Mouse (Mus musculus) lung, postnatal 14 days (tissue): Measurements from ENCODE around the gene Sgms1.
"Not testable (repeated sequence)": the region's sequence is repeated elsewhere in the genome, so short reads cannot be mapped to it uniquely, and the experiment has no call there.

Experiments
- DNase-seq: peaks from one replicate; pipeline ENCODE4 v3.0.0; 2021

Sgms1 gene

DNA sequence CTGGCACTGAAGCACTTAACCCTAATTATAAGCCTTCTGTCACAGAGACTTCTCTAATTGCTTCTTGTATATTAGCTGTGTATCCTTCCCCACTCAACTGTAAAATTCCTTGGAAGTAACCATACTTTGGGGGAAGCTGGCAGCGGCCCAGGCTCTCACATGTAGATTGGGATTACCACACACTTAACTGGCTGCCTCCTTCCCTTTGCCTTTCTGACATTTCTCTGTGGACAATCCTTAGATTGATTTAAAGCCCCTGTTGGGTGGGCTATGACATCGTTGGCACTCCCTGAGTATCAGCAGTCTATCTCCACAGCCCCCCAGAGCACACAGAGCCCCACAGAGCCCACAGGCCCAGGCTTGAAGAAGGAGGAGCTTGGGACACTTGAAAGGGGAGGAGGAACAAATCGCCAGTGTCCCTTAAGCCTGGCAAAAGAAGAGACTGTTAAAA, 8.0 kb downstream of the Sgms1 start:
- DNase-seq = no peak

DNA sequence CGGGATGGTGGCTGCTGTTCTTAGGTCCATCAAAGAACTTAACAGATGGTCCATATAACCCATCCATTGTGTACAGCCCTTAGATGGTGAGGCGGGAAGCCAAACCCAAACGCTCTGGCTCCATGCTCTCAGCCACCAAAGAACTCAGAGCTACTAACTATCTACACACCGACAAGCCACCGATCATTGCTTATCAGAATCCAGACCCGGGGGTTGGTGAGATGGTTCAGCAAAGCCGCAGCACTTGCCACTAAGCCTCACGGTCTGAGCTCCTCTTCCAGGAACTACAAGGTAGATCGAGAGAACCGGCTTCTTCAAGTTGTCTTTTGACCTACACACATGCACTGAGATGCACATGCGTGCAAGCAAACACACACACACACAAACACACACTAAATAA, 8.8 kb downstream of the Sgms1 start:
- no peak for DNase-seq

DNA sequence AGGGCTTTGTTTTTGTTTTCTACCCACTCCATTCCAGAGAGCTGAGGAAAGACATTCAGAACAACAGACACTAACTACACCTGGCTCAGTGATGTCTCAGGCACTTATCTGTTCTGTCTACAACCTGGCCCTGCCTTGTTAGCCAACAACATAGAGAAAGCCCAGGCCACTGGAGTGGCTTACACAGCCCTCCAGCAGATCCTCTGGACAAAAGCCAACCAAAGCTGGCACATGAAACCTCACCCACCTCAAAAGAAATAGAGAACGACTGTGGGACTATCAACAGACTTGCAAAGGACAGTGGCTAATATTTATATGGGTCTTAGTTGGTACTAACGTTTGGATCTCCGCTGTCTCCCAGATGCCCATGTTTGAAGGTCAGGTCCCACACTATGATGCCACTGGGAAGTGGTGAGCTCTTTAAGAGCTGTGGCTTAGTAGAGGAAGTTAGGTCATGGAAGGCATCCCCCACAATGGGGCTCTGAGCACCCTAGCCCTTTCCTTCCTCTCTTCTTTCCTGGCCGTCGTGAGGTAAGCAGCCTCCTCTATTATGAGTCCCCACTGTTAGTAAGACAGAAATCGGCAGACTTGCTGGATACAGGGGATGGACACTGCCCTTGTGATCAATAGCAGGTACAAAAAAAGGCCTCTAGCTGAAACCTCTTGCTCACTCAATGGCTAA, 10.1 kb downstream of the Sgms1 start:
- no peak for DNase-seq

DNA sequence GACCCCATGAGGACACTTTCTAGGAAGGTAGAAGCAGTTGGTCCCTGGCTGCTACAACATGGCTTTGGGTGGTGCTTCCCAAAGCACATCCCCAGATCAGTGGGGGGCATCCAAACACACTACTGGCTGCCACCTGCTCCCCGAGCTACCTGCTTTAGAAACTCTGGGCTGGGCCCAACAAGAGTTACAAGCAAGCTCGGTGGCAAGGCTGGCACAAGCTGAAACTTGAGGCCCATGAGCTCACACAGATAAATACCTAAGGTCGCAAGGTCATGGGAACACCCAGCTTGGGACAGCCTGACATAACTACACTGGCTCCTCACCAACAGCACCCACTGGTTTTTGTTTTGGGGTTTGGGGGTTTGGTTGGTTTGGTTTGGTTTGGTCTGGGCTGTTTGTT, 10.9 kb downstream of the Sgms1 start:
- no peak for DNase-seq

DNA sequence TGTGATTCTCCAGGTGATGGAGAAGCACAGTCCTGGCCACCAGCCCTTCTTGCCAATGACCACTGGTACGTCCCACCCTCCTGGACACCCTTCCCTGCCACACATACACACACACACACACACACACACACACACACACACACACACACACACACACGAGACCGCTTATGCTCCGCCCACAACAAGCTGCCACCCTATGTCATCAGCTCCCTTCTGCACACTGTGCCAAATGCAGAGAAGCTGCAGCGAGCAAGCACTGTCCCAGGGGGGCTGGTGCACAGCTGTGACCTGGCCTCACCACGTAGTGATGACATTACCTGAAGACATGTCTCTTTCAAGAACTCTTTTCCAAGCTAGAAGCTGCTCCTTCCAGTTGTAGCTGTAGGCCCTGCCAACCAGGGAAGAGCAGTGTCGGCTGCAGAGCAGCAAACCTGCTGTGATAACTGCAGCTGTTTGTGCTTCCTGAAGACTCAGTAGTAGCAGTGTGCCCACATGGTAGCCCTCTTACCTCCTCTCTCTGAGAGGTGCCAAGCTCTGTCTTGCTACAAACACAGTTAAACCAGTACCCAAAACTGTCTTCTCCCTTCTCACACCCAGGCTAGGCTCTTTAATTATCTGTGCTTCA, 11.7 kb downstream of the Sgms1 start:
- DNase-seq = no peak

DNA sequence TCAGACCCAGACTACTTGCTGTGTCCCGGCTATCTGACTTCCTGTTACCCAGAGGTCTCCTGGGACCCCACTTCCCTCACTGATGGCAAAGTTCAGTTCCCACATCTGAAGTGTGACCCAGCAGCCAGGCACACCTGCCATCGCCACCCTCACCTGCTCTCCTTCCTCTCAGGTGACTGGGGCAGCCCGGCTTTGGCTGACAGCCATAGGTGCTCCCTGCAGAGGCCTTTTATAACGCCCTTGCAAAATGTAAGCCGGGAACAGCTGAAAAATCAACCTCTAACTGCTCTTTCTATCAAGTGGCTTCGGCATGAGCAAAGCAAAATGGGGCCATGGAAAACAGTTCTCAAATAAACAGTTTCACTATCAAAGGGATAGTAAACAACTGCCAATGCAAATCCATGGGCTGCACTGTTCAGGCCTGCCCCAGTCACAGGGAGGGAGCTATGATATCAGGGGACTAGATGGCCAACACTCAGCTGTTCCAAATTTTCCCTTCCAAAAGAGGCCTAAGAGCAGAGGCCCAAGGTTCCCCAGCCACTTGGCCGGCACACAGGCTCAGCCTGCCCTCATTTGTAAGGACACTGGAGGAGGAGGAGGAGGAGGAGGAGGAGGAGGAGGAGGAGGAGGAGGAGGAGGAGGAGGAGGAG, 12.5 kb downstream of the Sgms1 start:
- peak; percentile 35 for DNase-seq

DNA sequence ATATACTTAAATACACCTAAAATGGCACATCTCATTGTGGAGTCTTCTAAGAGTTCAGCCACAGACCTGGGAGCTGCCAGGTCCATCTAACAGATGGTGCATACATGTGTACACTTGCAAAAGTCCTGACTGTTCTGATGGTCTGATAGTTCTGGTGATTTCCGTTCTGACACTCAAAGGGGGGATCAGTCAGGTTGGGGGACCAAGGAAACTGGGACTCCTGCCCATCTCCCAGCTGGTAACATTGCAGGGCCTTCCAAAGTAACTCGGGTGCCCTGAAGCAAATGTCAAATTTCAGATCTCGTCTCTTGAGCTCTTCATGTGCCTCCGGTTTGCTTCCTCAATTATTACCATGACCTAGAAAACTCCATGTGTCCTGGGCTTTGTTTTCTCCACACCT, 13.5 kb downstream of the Sgms1 start:
- DNase-seq = peak; percentile 54

DNA sequence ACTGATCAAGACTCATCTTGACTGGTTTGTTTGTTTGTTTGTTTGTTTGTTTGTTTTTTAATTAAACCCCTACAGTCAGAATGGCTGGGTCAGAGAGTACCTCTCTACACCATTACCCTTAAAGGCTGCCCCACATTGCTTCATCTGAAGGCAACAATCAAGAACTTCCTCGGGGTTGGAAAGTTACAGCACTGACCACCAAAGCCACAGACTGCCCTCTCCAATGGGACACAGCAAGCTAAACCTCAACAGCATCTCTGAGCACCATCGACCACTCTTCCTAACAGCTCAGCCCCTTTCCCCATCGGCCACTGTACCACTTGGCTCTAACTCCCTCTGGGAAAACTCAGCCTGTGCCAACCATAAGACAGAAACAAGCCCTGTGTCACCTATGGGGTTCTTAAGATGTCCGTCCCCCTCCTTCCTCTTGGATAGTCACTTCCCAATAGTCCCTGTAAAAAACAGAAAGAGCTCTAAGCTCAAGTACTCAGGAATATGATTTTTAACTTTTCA, 14.0 kb downstream of the Sgms1 start:
- no peak for DNase-seq

DNA sequence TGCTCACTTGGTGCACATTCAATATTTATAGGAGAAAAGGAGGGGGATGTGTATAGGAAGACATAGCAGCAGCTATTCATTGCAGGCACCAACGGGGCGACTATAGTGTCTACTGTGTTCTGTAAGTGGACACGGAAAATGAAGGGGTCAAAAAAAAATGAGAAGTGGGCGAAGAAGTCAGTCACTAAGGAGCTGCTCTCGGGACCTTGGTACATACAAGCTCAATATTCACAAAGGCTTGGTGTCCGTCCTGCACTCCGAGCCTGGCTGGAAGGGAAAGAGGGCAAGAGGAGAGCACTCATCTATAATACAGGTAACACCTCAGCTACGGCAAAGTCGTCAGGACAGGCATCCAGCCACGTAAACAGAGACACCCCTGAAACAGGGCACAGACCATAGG, 14.8 kb downstream of the Sgms1 start:
- no peak for DNase-seq

DNA sequence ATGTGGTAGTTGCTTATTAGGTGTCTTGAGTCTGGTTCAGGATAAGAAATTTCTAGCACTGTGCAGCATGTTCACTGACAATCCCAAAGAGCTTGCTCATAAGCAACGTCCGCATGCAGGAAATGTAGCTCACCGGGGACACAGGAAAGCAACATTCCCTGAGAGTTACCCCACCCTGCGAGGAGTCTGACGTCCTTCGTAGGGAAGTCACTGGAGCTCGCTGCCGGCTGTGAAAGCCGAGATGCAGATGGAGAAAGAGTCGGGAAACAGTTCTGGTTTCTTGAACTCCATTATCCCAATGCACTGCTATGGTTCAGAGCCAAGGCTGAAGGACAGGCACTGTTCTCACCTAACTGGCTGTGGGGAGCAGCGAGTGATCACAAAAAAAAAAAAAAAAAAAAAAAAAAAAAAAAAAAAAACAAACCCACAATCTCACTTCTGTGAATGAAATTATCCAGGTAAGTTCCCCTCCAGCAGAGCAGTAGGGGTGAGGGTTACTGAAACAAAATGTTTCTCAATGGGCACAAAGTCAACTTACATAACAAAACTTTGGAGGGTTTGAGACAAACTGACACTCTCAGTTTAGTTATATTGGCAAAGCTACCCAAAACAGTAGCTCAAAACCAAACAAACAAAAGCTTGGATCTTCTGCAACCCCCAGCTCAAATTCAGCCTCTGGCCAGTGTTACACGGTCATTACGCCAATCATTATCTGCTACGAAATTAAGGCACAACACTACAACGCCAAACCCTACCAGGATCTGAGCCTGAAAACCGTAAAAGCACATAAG, 15.5 kb downstream of the Sgms1 start:
- peak; percentile 44 for DNase-seq

DNA sequence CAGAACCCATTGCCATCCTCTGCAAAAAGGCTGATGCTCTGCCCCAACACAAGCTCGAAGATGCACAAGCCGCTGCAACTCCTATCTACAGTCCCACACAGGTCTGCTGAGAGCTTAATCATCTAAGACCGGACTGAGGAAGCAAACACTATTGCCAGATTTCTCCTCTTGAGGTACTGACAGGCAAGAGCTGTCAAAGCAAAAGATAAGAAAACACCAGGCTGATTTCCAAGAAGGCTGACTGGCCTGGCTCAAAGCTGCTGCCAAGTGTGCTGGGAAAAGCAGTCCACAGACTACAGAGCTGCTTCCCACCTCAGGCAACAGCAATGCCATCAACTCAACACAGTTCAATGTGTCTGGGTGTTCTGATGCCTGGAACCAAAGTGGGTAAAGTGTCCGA, 17.1 kb downstream of the Sgms1 start:
- peak; percentile 22 for DNase-seq

DNA sequence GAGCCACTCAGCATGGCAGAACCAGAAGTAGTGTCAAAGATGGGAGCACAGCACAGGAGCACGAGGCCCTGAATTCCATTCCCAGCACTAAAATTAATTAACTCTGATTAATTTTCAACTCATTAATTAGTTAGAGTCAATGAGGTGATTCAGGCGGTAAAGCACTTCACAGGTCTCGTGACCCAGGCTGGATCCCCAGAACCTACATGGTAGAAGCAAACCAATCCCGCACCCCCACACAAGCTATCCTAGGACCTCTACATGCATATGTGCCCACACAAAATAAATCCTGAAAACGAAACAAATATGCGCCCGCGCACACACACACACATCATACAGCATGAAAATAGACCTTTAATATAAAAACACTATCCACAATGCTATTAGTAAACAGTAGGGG, 22.2 kb downstream of the Sgms1 start:
- DNase-seq = no peak

DNA sequence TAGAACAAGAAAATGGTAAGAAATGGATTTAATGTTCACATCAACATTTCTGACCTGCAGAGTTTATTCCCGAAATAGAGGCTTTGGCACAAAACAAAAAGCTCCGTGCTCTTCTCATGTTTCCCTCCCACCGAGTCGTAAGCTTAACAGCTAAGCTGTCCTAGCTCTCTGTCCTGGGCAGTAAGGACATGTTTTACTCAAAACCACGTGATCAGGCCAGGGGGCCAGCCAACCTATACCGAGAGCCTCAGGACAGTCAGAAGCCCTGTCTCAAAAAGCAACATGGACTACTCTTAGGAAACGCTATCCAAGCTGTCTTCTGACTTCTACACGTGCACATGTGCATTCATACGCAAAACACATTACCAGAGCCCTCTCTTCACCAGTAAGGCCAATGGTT, 23.1 kb downstream of the Sgms1 start:
- no peak for DNase-seq

DNA sequence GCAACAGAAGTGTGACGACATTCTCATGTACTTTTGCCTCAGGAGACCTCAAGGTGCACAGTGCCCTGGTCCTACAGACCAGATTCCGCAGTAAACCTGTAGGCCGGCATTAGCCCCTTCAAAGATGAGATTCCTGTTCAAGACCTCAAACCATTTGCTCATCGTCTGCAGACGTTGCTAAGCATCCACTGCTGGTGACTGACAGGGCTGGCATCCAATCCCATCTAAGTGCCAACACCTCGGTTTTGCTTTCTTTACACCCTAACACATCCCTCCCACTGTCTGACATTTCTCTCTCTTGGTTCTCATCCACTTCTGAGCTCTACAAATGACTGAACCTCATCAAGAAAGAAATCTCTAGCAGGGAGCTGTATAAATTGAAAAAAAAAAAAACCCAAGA, 24.4 kb downstream of the Sgms1 start:
- no peak for DNase-seq

DNA sequence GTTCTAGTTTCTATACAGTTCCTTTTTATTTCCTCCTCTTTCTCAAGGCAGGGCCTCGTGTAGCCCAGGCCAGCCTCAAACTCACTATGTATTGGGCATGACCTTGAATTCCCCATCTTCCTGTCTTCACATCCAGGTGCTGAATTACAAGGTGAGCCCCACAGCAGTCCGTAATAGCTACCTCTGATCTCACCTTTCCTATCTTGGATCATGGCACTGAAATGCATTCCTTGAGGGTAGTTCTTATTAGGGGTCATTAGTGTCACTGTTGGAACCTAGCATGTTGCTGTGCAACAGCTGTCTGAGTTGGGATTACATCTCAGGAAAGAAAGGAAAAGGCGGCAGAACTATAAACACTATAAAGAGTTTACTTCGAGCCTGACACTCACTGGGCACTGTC, 25.9 kb downstream of the Sgms1 start:
- no peak for DNase-seq

DNA sequence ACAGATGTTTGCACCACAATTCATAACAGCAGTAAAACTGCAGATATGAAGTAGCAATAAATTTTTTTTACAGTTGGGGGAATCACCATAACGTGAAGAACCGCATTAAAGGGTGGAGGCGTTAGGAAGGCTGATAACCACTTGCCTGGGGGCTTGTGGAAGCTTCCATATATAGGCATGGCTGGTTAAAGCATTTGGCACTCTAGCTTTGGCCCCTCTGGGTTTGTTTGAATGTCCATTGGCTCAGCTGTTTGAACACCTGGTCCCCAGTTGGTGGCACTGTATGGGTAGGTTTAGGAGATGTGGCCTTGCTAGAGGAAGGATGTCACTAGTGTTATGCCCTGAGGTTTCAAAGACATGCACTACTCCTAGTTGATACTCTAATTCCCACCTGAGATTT, 27.0 kb downstream of the Sgms1 start:
- DNase-seq = no peak

DNA sequence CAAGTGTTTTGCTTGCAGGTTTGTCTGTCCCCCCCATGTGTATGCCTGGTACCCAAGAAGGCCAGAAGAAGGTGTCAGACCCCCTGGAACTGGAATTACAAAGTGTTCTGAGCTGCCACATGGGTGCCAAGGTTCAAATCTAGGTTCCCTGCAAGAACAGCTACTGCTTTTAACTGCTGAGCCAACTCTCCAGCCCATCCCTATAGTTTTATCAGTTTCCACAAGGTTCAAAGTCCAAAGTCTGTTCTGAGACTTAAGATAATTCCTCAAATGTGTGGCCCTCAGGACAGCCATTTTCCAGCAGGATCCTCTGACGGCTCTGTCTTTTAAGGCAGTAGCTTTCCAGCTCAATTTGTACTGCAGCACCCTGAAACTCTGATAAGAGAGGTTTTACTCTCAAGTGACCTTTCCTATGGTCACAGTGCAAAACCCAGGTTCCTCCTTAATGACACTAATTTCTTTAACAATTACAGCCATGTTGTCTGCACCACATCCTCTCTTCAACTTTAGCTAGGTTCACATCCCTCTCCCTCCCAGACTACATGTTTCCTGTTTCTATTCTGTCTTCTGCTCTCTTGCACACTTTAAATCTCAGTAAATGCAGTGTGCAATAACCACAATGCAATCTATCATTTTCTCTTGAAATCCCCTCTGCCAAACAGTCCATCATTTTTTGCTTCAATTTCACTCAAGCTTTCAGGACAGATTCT, 28.4 kb downstream of the Sgms1 start:
- no peak for DNase-seq

DNA sequence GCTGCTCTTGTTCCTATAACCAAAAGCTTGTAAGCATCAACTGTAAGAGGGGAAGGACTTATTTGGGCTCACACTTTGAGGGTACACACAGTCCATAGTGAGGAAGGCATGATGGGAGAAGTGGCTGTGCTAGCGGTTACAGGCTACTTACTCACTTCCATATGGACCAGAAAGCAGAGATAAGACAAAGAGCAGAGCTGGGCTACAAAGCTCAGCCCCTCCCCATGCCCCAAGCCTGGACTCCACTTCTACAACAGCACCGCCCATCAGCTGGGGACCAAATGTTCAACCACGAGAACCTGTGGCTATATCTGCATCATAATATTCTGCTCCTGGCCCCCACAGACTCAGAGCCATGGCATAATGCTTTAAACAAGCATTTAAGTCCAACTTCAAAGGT, 29.0 kb downstream of the Sgms1 start:
- DNase-seq = no peak

DNA sequence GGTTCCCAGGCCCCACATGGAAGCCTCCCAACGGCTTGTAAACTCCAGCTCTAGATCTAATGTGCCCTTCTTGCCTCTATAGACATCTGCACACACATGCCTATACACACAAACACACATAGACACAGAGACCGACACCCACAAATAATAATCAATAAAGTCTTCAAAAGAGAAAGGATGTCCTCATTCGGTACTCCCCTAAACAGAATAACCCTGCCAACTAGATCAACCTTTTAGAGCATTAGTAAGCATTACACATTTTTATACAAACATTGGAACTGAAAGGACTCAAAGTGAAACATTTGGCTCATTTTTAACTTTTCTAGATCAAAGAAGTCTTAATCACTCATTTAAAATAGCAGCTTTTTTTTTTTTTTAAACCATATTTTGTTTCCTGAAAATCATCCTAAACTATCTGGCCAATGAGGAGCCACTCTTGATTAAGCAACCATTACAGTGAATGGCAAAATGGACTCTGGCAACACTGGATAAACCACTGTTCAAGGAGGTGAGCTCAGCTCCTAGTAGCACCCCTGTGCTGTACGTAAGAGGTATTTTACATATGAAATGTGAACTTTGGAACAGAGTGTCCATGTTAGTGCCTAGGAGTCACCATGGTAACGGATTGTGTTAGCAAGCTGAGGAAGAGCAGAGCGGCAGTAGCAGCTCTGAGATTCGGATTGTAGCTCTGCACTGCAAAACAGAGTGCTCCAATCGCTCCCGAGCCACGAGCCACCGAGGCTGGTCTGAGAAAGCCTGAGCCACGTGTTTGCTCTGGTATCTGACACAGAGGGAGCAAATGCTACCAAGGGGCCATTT, 30.6 kb downstream of the Sgms1 start:
- no peak for DNase-seq

DNA sequence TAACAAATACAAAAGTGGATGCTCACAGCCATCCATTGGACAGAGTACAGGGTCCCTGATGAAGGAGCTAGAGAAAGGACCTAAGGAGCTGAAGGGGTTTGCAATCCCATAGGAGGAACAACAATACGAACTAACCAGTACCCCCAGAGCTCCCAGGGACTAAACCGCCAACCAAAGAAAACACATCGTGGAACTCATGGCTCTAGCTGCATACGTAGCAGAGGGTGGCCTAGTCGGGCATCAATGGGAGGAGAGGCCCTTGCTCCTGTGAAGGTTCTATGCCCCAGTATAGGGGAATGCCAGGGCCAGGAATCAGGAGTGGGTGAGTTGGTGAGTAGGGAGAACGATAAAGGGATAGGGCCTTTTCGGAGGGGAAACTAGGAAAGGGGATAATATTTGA, 31.5 kb downstream of the Sgms1 start:
- not testable (repeated sequence) for DNase-seq

DNA sequence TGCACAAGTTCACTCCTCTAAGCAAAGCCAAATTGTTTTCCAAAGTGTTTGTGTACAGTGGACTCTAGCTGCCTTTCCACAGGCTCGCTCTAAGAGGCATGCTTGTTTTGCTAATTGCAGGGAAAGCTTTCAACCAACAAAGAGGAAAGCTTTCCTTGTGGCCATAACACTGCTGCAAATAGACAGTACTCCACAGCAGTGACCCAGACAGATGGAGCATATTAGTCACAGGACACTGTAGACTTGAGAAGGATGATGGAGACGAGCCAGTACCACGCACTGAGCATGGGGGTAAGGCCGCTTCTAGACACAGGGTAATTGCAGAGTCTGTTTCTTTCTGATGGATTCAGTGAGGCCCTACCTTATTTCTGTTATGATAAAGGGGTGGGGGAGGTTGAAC, 33.3 kb downstream of the Sgms1 start:
- DNase-seq = peak; percentile 46

DNA sequence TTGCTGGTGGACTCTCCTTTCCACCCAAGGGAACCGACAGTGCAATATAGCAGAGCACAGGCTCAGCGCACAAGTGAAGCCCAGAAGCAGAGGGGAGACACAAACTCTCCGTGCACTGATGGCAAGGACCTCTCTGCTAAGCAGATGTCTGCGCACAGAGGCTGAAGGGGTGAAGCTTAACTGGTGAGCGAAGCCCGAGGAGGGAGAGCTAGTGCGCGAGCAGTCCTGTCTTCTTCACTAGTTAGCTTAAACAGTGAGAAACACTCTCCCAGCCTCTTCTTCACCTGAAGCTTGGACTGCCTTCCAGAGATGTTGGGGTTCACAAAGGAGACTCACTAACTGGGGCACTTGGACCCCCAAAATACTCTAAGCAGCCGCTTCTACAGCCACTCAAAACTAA, 36.1 kb downstream of the Sgms1 start:
- no peak for DNase-seq
